Mouse (Mus musculus) bone marrow macrophage, adult 2 months (primary cell): Measurements from ENCODE around the gene Foxn3.

ENCODE experiments used
- CTCF ChIP-seq: IDR thresholded peaks from 2 replicates; pipeline ENCODE4 v1.5.1; 2012; ENCODE audit warnings: low read depth, mild to moderate bottlenecking, low read length, moderate library complexity
- POLR2A ChIP-seq: IDR thresholded peaks from 2 replicates; pipeline ENCODE4 v1.6.1; 2012; ENCODE audit warnings: mild to moderate bottlenecking, low read depth, low read length, borderline replicate concordance

DNA sequence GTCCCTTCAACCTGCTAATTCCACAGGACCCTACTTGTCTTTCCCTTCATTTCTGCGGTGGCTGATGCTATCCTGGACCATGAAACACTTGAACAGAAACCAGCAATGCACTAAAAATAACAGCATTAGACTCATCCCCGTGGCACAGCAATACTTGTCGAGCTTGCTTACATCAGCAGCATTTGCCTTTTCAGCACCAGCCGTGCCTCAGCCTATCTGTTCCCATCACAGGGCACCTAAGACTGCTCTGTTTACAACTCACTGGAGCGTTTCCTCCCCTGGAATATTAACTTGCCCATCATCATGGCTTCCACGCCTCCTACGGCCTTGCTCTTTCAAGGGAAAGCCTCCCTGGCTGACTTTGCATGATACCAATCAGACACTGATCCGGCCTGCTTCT is 185.1 kb downstream of the Foxn3 start:
- TF ChIP-seq CTCF (no peak), POLR2A (no peak)
